Mouse (Mus musculus) liver, adult 2 months (tissue): ENCODE measurements at regions not wholly inside any gene's neighbourhood (a gene's known extent, or its start where the extent isn't known, plus 50 kb on each side); places are given as distances from the start of the nearest gene placed in this dataset.

Experiments used
- CTCF ChIP-seq: fragments of 200-500 bp; IDR thresholded peaks from 2 replicates; pipeline ENCODE4 v1.5.1; 2011; ENCODE audit warnings: low read depth, low read length, control low read depth
- POLR2A ChIP-seq: fragments of 200-500 bp; IDR thresholded peaks from 2 replicates; pipeline ENCODE4 v1.6.1; 2011; ENCODE audit warnings: low read length, control low read depth; ENCODE audit not compliant: insufficient read depth; ENCODE audit errors: extremely low read depth

GRCm38 (mm10) chr14:9157941-9158340 is 491.9 kb upstream of the 4930452B06Rik start:
- TF ChIP-seq POLR2A (no peak), CTCF (no peak)
